ENCODE assay signal across 20 mouse cellular contexts in genomic region chr9:58035519-58035918, GRCm38 (mm10). TPM values are rescaled to one million over a fixed set of nuclear protein-coding genes. Genes with fewer than 3 reads are reported as not detected.
A peak's percentile ranks its signal among the peaks of the same experiment; 100 is the strongest.
DNase-seq lines count a peak whose midpoint lies in the region; ATAC-seq lines count a peak whose summit lies in the region.
"Had no signal": no experiment of that assay in that cellular context is flagged by ENCODE, and none has a peak within 500 bp of the region (broad histone marks: within the 10 kb centered on the region; RNA-seq: fewer than 3 reads in every experiment).

No protein-coding gene starts in this region.

- H3K9me3 ChIP-seq in hindbrain, embryonic 15.5 days: no peaks in the 10 kb centered on the region
- no peaks in the 10 kb centered on the region for H3K9me3 ChIP-seq in hindbrain, embryonic 14.5 days (ENCODE audit: control insufficient read depth, low read length)
- no peaks in the 10 kb centered on the region for H3K9me3 ChIP-seq in forebrain, embryonic 15.5 days
- H3K9me3 ChIP-seq: neural tube, embryonic 15.5 days had no signal

- WGBS in hindbrain, embryonic 15.5 days: 58% methylated on average over 2 of the region's 2 CpGs
- WGBS in hindbrain, embryonic 14.5 days: 78% methylated on average over 2 of the region's 2 CpGs
- 50% methylated on average over 2 of the region's 2 CpGs for WGBS in forebrain, embryonic 15.5 days

- H3K4me1 ChIP-seq in hindbrain, embryonic 15.5 days (replicated peaks): peaks cover 5% of the 10 kb centered on the region; the same call in 1 of the 2 replicates
- H3K4me1 ChIP-seq in hindbrain, embryonic 14.5 days (replicated peaks; ENCODE audit: control insufficient read depth, insufficient read depth, low read length): 0 out of 2 replicates have a peak, but pooled peaks cover 5% of the 10 kb centered on the region
- H3K4me1 ChIP-seq in forebrain, embryonic 15.5 days: peaks cover 31% of the 10 kb centered on the region

- H3K27me3 ChIP-seq in hindbrain, embryonic 15.5 days: peaks cover 10% of the 10 kb centered on the region
- peaks cover 8% of the 10 kb centered on the region for H3K27me3 ChIP-seq in hindbrain, embryonic 14.5 days (ENCODE audit: control insufficient read depth, insufficient read depth, low read length)
- 0 out of 2 replicates have a peak, but pooled peaks cover 3% of the 10 kb centered on the region for H3K27me3 ChIP-seq in forebrain, embryonic 15.5 days

- H3K27ac ChIP-seq in hindbrain, embryonic 15.5 days (replicated peaks): no peak overlapping the region
- H3K27ac ChIP-seq in hindbrain, embryonic 14.5 days: no peak overlapping the region
- no peak overlapping the region for H3K27ac ChIP-seq in forebrain, embryonic 15.5 days (replicated peaks)
- H3K27ac ChIP-seq: neural tube, embryonic 15.5 days had no signal

- intact Hi-C loops in left cerebral cortex, postnatal 4 days (cut with DNase I): loop anchor here (10.0 kb wide), 1 partner anchor 249 kb away; no protein-coding TSS in a partner anchor

- no peak overlapping the region for H3K4me2 ChIP-seq in hindbrain, embryonic 15.5 days
- H3K4me2 ChIP-seq in hindbrain, embryonic 14.5 days (replicated peaks): no peak overlapping the region
- no peak overlapping the region for H3K4me2 ChIP-seq in forebrain, embryonic 15.5 days (replicated peaks)
- H3K4me2 ChIP-seq: neural tube, embryonic 15.5 days had no signal

- no peak for DNase-seq in hindbrain, embryonic 14.5 days (ENCODE audit: low spot score)
- DNase-seq in layer of hippocampus, adult 8-10 months (ENCODE audit: low spot score in 2 of 2): peak; percentile 73
- peak; percentile 84 for DNase-seq in left cerebral cortex, postnatal 4 days
- no peak for DNase-seq in kidney, postnatal 36 days
- DNase-seq in lung, postnatal 25 days (ENCODE audit: low spot score): no peak
- DNase-seq in lung, postnatal 36 days: no peak
- DNase-seq: cerebellum, adult 11-12 months; gastrocnemius, postnatal 10 days; kidney, adult 18-20 months; kidney, postnatal 4 days; liver; lung, adult 2 months; thymus, postnatal 25 days had no signal

- H3K4me3 ChIP-seq in hindbrain, embryonic 15.5 days: no peak overlapping the region
- H3K4me3 ChIP-seq in hindbrain, embryonic 14.5 days (replicated peaks; ENCODE audit: low read length): no peak overlapping the region
- no peak overlapping the region for H3K4me3 ChIP-seq in forebrain, embryonic 15.5 days
- H3K4me3 ChIP-seq: neural tube, embryonic 15.5 days had no signal

- ATAC-seq in hindbrain, embryonic 15.5 days (ENCODE audit: low FRiP score, low read depth): 0 out of 2 replicates have a peak, but pooled peaks have one; percentile 36
- no peak for ATAC-seq in hindbrain, embryonic 14.5 days (ENCODE audit: low FRiP score)
- ATAC-seq in forebrain, embryonic 15.5 days (replicated peaks): peak; percentile 47; the same call in 1 of the 2 replicates
- ATAC-seq: CD4-positive, CD25-positive, alpha-beta regulatory T cell, adult 4 months had no signal

- no peaks in the 10 kb centered on the region for H3K36me3 ChIP-seq in hindbrain, embryonic 15.5 days
- H3K36me3 ChIP-seq in hindbrain, embryonic 14.5 days (replicated peaks; ENCODE audit: control insufficient read depth, insufficient read depth): no peaks in the 10 kb centered on the region
- no peaks in the 10 kb centered on the region for H3K36me3 ChIP-seq in forebrain, embryonic 15.5 days
- H3K36me3 ChIP-seq: neural tube, embryonic 15.5 days had no signal

- no peak overlapping the region for H3K9ac ChIP-seq in hindbrain, embryonic 15.5 days
- no peak overlapping the region for H3K9ac ChIP-seq in hindbrain, embryonic 14.5 days
- no peak overlapping the region for H3K9ac ChIP-seq in forebrain, embryonic 15.5 days (replicated peaks)
- H3K9ac ChIP-seq: neural tube, embryonic 15.5 days had no signal

RNA-seq across cellular contexts. Expression of gene Stra6, which starts 28.1 kb away (rescaled TPM):
- 16.0 and 17.5 TPM in 2 replicates for polyA plus RNA-seq in hindbrain, embryonic 15.5 days (2015; fragmentation: Nextera tagmentation; extraction: Ambion mirVana)
- 18.1 and 22.1 TPM in 2 replicates for polyA plus RNA-seq in hindbrain, embryonic 14.5 days (2014; fragmentation: Nextera tagmentation; extraction: Ambion mirVana)
- polyA plus RNA-seq in forebrain, embryonic 15.5 days (2015; fragmentation: Nextera tagmentation; extraction: Ambion mirVana): 8.7 and 10.8 TPM in 2 replicates
- total RNA-seq in layer of hippocampus, adult 8-10 months (2022): 10 to 100 TPM; 17.0 to 22.6 (median 18.2) TPM
- total RNA-seq in left cerebral cortex, postnatal 4 days (2021): 10 to 100 TPM; 10.1 to 12.5 TPM
- total RNA-seq: megakaryocyte, adult 5-6 weeks; monocyte, adult 5-6 weeks had no signal

RNA-seq across cellular contexts. Expression of gene Cyp11a1, which starts 29.3 kb away (rescaled TPM):
- polyA plus RNA-seq in hindbrain, embryonic 15.5 days (2015; fragmentation: Nextera tagmentation; extraction: Ambion mirVana): 1.4 and 2.3 TPM in 2 replicates
- 0.39 and 1.5 TPM in 2 replicates for polyA plus RNA-seq in hindbrain, embryonic 14.5 days (2014; fragmentation: Nextera tagmentation; extraction: Ambion mirVana)
- polyA plus RNA-seq in forebrain, embryonic 15.5 days (2015; fragmentation: Nextera tagmentation; extraction: Ambion mirVana): 0.31 and 0.45 TPM in 2 replicates
- 1 to 10 TPM; 2.4 to 4.6 (median 3.1) TPM for total RNA-seq in layer of hippocampus, adult 8-10 months (2022)
- 1 to 10 TPM; 1.7 to 2.0 TPM for total RNA-seq in left cerebral cortex, postnatal 4 days (2021)
- polyA plus RNA-seq: CD4-positive, CD25-positive, alpha-beta regulatory T cell, adult 4 months; hindbrain, embryonic 11.5 days had no signal

Comparison
In these comparisons a context has a peak if more than half of its experiments do, and no peak if none do; other contexts are left out.
1. DNase-seq: peak in layer of hippocampus, adult 8-10 months (2 of 2) and left cerebral cortex, postnatal 4 days (single experiment); none in hindbrain, embryonic 14.5 days (single experiment), kidney, postnatal 36 days (0 of 2), lung, postnatal 25 days (single experiment) and lung, postnatal 36 days (single experiment).